Comparison of ENCODE assay signal across 23 mouse cellular contexts in genomic region chr4:121197856-121198255, GRCm38 (mm10). TPM values are rescaled to one million over a fixed set of nuclear protein-coding genes. Genes with fewer than 3 reads are reported as not detected.
DNase-seq lines count a peak whose midpoint lies in the region; TF ChIP-seq lines count a peak whose summit lies in the region.
"Had no signal": no experiment of that assay in that cellular context is flagged by ENCODE, and none has a peak within 500 bp of the region (broad histone marks: within the 10 kb centered on the region; RNA-seq: fewer than 3 reads in every experiment).

No protein-coding gene starts in this region.

- DNase-seq in gastrocnemius, adult 2 months, result peak; percentile 40
- DNase-seq in gastrocnemius, postnatal 25 days, result no peak
- DNase-seq in lung, postnatal 36 days, result peak; percentile 12
- DNase-seq in lung, adult 18-20 months, result no peak
- peak; percentile 37 for DNase-seq in Muller cell, postnatal 12 days (ENCODE audit: inconsistent ontology term)
- DNase-seq in skeletal muscle tissue, adult 2 months (ENCODE audit: low read depth, low spot score), result peak; percentile 52
- DNase-seq in frontal cortex, postnatal 25 days (ENCODE audit: low spot score in 2 of 2), result no peak
- DNase-seq in heart, embryonic 10.5 days (ENCODE audit: low spot score), result no peak
- DNase-seq: adrenal gland, adult 2 months; adrenal gland, postnatal 25 days; cerebellum, adult 2 months; cerebellum, postnatal 10 days; embryo, embryonic 11 days; heart, adult 11 months; heart, postnatal 14 days had no signal

- H3K4me1 ChIP-seq in heart, embryonic 10.5 days, result no peaks in the 10 kb centered on the region
- H3K4me1 ChIP-seq: embryonic facial prominence, embryonic 15.5 days; forebrain, embryonic 10.5 days; forebrain, embryonic 15.5 days; hindbrain, embryonic 13.5 days had no signal

- H3K27ac ChIP-seq in gastrocnemius, adult 2 months, result peak overlapping the region; percentile 74
- no peak overlapping the region for H3K27ac ChIP-seq in heart, embryonic 10.5 days
- H3K27ac ChIP-seq: embryonic facial prominence, embryonic 15.5 days; forebrain, embryonic 10.5 days; forebrain, embryonic 15.5 days; heart, embryonic 15.5 days; hindbrain, embryonic 13.5 days; hindbrain, postnatal 0 days had no signal

- WGBS in heart, embryonic 10.5 days, result 92% methylated on average over 4 of the region's 4 CpGs

- no peaks in the 10 kb centered on the region for H3K27me3 ChIP-seq in heart, embryonic 10.5 days (ENCODE audit: insufficient read depth, poor library complexity, severe bottlenecking)
- H3K27me3 ChIP-seq: CH12.LX; embryonic facial prominence, embryonic 15.5 days; forebrain, embryonic 15.5 days; heart, embryonic 15.5 days; hindbrain, embryonic 13.5 days had no signal

- 0 out of 2 replicates have a peak overlapping the region, but pooled peaks have one; percentile 11 for H3K4me3 ChIP-seq in gastrocnemius, adult 2 months
- H3K4me3 ChIP-seq in heart, embryonic 10.5 days, result no peak overlapping the region
- H3K4me3 ChIP-seq: embryonic facial prominence, embryonic 15.5 days; erythroblast, embryonic 14.5 days; forebrain, embryonic 10.5 days; forebrain, embryonic 15.5 days; heart, embryonic 15.5 days; hindbrain, embryonic 13.5 days had no signal

- TF ChIP-seq CTCF in gastrocnemius, adult 2 months (IDR thresholded peaks at IDR 0.05), result no peak

- intact Hi-C loops in gastrocnemius, adult 2 months (cut with DNase I), result no loop called here

- 0 out of 2 replicates have a peak, but pooled peaks cover 3% of the 10 kb centered on the region for H3K36me3 ChIP-seq in heart, embryonic 10.5 days
- H3K36me3 ChIP-seq: forebrain, embryonic 15.5 days; heart, embryonic 15.5 days; hindbrain, embryonic 13.5 days had no signal

- no peaks in the 10 kb centered on the region for H3K9me3 ChIP-seq in heart, embryonic 10.5 days
- H3K9me3 ChIP-seq: embryonic facial prominence, embryonic 15.5 days; forebrain, embryonic 10.5 days; forebrain, embryonic 15.5 days; heart, embryonic 15.5 days; hindbrain, embryonic 13.5 days had no signal

RNA-seq across cellular contexts. Expression of gene Rlf, which starts 17.0 kb away (rescaled TPM):
- total RNA-seq in gastrocnemius, adult 2 months (2021), result 1 to 10 TPM; 8.0 to 9.8 TPM
- 1 to 10 TPM; 6.9 to 7.4 TPM for total RNA-seq in gastrocnemius, postnatal 25 days (2021)
- 22.2 and 23.8 TPM in 2 replicates for polyA plus RNA-seq in heart, embryonic 10.5 days (2016; fragmentation: Nextera tagmentation; extraction: Ambion mirVana)

Comparison
In these comparisons a context has a peak if more than half of its experiments do, and no peak if none do; other contexts are left out.
1. DNase-seq: peak in gastrocnemius, adult 2 months (single experiment), lung, postnatal 36 days (single experiment), Muller cell, postnatal 12 days (single experiment) and skeletal muscle tissue, adult 2 months (single experiment); none in gastrocnemius, postnatal 25 days (single experiment), lung, adult 18-20 months (0 of 2), frontal cortex, postnatal 25 days (0 of 2) and heart, embryonic 10.5 days (single experiment).